Mouse (Mus musculus) erythroblast, embryonic 14.5 days (primary cell): ENCODE results near the gene Zfp229.
"Not testable (repeated sequence)": the region's sequence is repeated elsewhere in the genome, so short reads cannot be mapped to it uniquely, and the experiment has no call there.

Source experiments
- GATA1 ChIP-seq: IDR thresholded peaks from 2 replicates; pipeline ENCODE4 v1.6.1; 2012; ENCODE audit warnings: low read length, inconsistent platforms, mixed read lengths
- TAL1 ChIP-seq: IDR thresholded peaks from 3 replicates; pipeline ENCODE4 v1.6.1; 2012; ENCODE audit warnings: low read length, inconsistent platforms, mixed read lengths

DNA sequence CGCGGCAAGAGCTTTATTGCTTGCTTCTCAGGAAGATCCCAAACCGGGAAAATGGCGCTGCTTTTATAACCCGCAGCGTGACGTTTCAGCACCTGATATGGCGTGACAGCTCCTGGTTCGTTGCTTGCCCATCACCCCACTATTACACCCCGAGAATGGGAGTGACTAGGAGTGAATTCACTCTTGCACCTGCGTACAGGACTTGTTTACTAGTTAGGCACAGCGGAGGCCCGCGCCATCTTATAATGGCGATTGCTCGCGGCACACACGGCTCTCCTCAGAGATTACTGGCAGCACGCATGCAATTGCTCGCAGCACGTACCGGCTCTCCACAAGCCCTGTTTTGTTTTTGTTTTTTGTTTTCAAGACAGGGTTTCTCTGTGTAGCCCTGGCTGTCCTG lies at the start of gene Zfp229:
- not testable (repeated sequence) for TF ChIP-seq TAL1, GATA1
